Mouse (Mus musculus): ENCODE data around the gene Srp68. TPM values are rescaled to one million over a fixed set of nuclear protein-coding genes. Genes with fewer than 3 reads are reported as not detected.

Gene Srp68
- polyA plus RNA-seq, 1 experiment: 49.3 TPM

DNA sequence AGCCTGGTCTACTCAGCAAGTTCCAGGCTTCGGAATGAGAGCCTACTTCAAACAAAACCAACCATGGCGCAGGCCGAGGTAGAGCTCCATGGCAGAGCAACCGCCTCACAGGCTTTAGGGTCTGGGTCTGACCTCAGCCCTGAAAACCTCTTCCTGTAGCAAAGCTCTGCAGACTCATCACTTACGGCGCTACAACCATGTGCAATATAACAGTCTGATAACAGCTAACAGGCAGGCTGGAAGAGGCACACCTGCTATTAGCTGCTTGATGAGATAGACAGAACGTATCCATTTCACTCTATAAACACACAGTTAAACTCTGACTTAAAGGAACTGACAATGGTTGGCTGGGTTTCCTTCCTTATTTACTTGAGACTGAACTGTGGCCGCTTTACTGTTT is 14.6 kb downstream of the Srp68 start:
- no peak overlapping the region for H3K27ac ChIP-seq (ENCODE audit: control insufficient read depth, insufficient read depth, low read depth, low read length)
- H3K4me3 ChIP-seq (ENCODE audit: control insufficient read depth, low read depth, low read length): no peak overlapping the region
- H3K27me3 ChIP-seq (ENCODE audit: control insufficient read depth, insufficient read depth, low read length): no peaks in the 10 kb centered on the region
- no peaks in the 10 kb centered on the region for H3K4me1 ChIP-seq (ENCODE audit: control insufficient read depth, insufficient read depth, low read length)
- no peak for TF ChIP-seq CTCF (IDR thresholded peaks at IDR 0.05; ENCODE audit: control insufficient read depth, insufficient read depth, insufficient replicate concordance, low read depth, low read length)
- TF ChIP-seq POLR2A (IDR thresholded peaks at IDR 0.05; ENCODE audit: control insufficient read depth, low read depth, low read length): no peak
- peaks cover 4% of the 10 kb centered on the region for H3K36me3 ChIP-seq (ENCODE audit: control insufficient read depth, insufficient read depth, low read length)

DNA sequence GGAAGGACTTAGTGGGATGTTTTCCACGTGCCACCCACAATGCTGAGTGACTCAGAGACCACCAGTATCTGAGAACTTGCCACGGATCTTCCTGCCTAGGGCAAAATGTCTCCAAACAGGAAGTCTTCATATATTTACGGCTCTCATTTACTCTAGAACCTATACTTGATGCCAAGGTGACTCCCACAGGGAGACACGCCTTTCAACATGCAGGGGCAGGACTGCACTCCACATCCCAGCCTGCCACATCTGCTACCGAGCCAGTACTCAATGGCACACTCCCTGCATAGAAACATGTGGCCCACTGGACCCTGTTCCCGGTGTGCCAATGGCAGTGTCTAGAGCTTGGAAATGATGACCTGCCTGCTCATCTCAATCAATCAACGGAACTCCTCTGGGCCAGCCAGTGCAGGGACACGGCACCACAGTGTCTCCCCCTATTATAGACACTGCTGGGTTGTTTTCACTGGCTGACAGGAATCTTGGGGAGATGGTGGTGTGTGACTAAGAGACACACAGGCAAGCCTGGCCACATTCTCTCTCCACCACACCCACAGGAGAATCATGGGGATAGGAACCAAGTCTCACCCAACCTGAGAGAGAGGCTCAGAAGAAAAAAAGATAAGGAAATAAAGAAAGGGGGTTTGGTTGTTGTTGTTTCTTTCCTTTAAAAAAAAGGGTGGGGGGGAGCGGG is 17.9 kb downstream of the Srp68 start:
- H3K36me3 ChIP-seq (ENCODE audit: control insufficient read depth, insufficient read depth, low read length): peaks cover 4% of the 10 kb centered on the region
- H3K27me3 ChIP-seq (ENCODE audit: control insufficient read depth, insufficient read depth, low read length): no peaks in the 10 kb centered on the region
- no peak overlapping the region for H3K27ac ChIP-seq (ENCODE audit: control insufficient read depth, insufficient read depth, low read depth, low read length)
- no peak overlapping the region for H3K4me3 ChIP-seq (ENCODE audit: control insufficient read depth, low read depth, low read length)
- no peaks in the 10 kb centered on the region for H3K4me1 ChIP-seq (ENCODE audit: control insufficient read depth, insufficient read depth, low read length)
- TF ChIP-seq CTCF (IDR thresholded peaks at IDR 0.05; ENCODE audit: control insufficient read depth, insufficient read depth, insufficient replicate concordance, low read depth, low read length): no peak

DNA sequence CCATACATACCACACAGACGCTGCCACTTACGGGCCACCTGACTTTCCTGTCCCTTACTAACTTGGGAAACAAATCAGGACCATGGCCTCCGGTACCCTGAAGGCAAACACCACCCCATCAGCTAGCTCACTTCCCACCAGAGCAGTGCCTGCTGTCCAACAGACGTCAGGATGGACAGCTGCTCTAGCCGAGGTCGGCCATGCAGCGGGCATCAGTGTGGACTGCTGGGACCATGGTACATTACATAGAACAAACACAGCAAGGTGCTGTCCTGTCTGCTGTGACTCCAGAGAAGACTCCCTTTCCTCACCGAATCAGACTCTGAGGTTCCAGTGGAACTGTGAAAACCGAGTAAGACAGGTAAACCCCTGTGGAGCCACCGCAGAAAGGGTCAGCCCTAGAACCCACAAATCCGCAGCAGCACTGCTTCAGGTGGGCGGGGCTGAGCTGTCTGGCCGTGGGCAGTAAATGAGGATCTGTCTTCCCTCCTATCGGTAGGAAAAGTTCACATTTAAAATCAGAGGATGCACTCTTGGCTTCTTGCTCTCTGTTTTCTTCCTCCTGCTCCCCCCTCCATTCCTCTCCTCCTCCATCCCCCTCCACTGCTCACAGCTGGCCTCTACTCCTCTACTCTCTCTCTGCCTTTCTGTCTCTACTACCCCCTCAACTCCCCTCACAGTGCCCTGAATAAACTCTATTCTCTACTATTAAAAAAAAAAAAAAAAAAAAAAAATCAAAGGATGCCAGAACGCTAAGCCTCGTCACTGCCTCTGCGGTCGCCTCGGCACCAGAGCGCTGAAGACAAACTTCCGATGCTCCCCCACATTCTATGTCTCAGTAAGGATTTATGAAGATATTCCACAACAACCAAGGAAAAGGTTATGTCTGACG is 18.7 kb downstream of the Srp68 start:
- Histone ChIP-seq H3K4me1 (ENCODE audit: control insufficient read depth, insufficient read depth, low read length) (no peaks in the 10 kb centered on the region), H3K27ac (ENCODE audit: control insufficient read depth, insufficient read depth, low read depth, low read length) (no peak overlapping the region), H3K4me3 (ENCODE audit: control insufficient read depth, low read depth, low read length) (no peak overlapping the region), H3K36me3 (ENCODE audit: control insufficient read depth, insufficient read depth, low read length) (peaks cover 5% of the 10 kb centered on the region), H3K27me3 (ENCODE audit: control insufficient read depth, insufficient read depth, low read length) (no peaks in the 10 kb centered on the region)
- no peak for TF ChIP-seq POLR2A (IDR thresholded peaks at IDR 0.05; ENCODE audit: control insufficient read depth, low read depth, low read length)
- no peak for TF ChIP-seq CTCF (IDR thresholded peaks at IDR 0.05; ENCODE audit: control insufficient read depth, insufficient read depth, insufficient replicate concordance, low read depth, low read length)

DNA sequence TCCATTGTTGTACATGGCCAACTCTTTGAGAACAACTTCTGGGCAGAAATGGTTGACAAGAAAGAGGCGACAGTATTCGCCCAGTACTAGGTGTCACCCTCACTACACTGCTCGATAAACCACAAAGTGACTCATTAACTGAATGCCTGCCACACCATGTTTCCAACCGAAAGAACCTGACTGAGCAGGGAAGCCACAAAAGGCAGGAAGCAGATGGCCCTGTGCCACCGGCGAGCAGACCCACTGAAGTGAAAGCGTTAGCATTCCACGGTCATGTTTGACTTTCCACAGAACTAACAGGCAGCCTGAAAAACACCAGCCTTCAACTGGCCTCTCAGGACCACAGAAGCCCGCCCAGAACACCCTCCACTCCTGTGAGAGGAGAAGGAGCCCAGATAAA is 19.4 kb downstream of the Srp68 start:
- no peaks in the 10 kb centered on the region for H3K27me3 ChIP-seq (ENCODE audit: control insufficient read depth, insufficient read depth, low read length)
- peaks cover 5% of the 10 kb centered on the region for H3K36me3 ChIP-seq (ENCODE audit: control insufficient read depth, insufficient read depth, low read length)
- no peaks in the 10 kb centered on the region for H3K4me1 ChIP-seq (ENCODE audit: control insufficient read depth, insufficient read depth, low read length)
- TF ChIP-seq CTCF (IDR thresholded peaks at IDR 0.05; ENCODE audit: control insufficient read depth, insufficient read depth, insufficient replicate concordance, low read depth, low read length): no peak
- no peak for TF ChIP-seq POLR2A (IDR thresholded peaks at IDR 0.05; ENCODE audit: control insufficient read depth, low read depth, low read length)
- no peak overlapping the region for H3K4me3 ChIP-seq (ENCODE audit: control insufficient read depth, low read depth, low read length)
- H3K27ac ChIP-seq (ENCODE audit: control insufficient read depth, insufficient read depth, low read depth, low read length): no peak overlapping the region

DNA sequence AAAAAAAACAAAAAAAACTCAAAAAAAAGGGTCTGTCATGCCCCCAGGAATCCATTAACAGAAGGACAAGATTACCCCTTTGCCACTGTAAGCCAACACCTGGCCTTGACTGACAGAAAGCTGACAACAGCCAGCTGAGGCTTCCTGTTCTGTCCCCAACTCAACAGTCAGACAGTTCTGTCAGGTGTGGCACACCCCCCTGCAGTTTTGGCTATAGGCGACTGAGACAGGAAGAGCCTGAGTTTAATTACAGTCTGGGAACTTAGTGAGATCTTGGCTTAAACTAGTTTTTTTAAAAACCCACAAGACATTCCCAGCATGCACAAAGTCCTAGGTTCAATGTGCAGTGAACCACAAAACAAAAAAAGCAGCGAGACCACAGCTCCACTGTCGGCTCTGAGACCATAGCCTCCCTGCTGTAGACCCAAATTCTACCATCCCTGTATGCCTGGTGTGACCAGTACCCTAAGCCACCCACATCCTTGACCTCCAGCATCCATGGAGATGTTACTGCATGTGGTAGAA is 20.9 kb downstream of the Srp68 start:
- Histone ChIP-seq H3K4me3 (ENCODE audit: control insufficient read depth, low read depth, low read length) (no peak overlapping the region), H3K27me3 (ENCODE audit: control insufficient read depth, insufficient read depth, low read length) (no peaks in the 10 kb centered on the region), H3K4me1 (ENCODE audit: control insufficient read depth, insufficient read depth, low read length) (no peaks in the 10 kb centered on the region), H3K27ac (ENCODE audit: control insufficient read depth, insufficient read depth, low read depth, low read length) (no peak overlapping the region), H3K36me3 (ENCODE audit: control insufficient read depth, insufficient read depth, low read length) (peaks cover 3% of the 10 kb centered on the region)
- no peak for TF ChIP-seq POLR2A (IDR thresholded peaks at IDR 0.05; ENCODE audit: control insufficient read depth, low read depth, low read length)
- TF ChIP-seq CTCF (IDR thresholded peaks at IDR 0.05; ENCODE audit: control insufficient read depth, insufficient read depth, insufficient replicate concordance, low read depth, low read length): no peak

DNA sequence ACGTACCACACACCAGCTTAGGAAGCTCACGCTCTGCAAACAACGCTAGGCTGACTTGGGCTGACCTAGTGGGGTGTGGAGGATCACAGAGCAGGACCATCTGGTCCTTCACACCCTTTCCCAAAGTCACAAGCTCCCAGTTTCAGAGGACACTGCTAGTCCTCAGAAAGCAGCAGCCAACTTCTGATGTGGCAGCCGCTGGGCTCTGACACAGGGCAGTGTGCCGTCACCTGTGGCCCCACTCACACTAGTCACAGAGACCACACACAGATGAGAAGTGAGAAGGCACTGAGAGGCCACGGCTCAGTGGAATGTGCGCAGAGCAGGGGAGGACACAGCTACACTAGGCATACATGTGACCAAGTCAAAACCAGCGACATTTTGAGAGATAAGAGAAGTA is 23.1 kb downstream of the Srp68 start:
- TF ChIP-seq POLR2A (IDR thresholded peaks at IDR 0.05; ENCODE audit: control insufficient read depth, low read depth, low read length) (no peak), CTCF (IDR thresholded peaks at IDR 0.05; ENCODE audit: control insufficient read depth, insufficient read depth, insufficient replicate concordance, low read depth, low read length) (no peak)
- Histone ChIP-seq H3K27ac (ENCODE audit: control insufficient read depth, insufficient read depth, low read depth, low read length) (no peak overlapping the region), H3K4me1 (ENCODE audit: control insufficient read depth, insufficient read depth, low read length) (no peaks in the 10 kb centered on the region), H3K36me3 (ENCODE audit: control insufficient read depth, insufficient read depth, low read length) (peaks cover 7% of the 10 kb centered on the region), H3K27me3 (ENCODE audit: control insufficient read depth, insufficient read depth, low read length) (no peaks in the 10 kb centered on the region), H3K4me3 (ENCODE audit: control insufficient read depth, low read depth, low read length) (no peak overlapping the region)

DNA sequence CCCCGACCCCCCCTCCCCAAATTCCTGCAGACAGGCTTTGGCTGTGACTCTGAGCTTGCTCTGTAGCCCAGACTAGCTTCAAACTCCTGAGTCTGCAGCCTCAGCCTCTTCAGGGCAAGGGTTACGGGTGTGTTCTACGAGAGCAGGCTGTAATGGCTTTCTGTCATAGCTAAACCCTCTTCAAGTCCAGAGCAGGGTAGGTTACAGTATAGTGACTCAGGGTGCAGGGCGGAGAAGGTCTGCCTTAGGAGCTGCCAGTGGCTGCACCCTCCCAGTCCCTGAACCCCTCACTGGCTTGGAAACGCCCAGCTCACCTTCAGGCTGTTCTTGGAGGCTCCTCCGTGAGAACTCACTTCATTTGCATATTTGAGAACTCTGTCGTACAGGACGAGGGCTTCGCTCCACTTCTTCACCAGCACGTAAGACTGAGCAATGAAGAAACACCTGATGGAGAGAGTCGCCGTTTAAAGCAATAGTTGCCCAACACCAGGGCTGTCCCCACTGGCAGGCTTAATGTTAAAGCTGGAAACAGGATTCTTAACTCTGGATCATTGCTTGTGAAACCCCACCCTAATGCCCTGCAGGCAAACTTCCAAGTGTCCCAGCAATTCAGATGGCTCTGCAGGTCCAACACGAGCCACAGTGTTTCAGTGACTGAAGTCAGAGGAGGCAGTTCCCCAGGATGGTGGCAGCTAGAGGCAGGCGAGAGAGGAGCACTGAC is 26.4 kb downstream of the Srp68 start:
- Histone ChIP-seq H3K4me3 (ENCODE audit: control insufficient read depth, low read depth, low read length) (no peak overlapping the region), H3K36me3 (ENCODE audit: control insufficient read depth, insufficient read depth, low read length) (peaks cover 7% of the 10 kb centered on the region), H3K27ac (ENCODE audit: control insufficient read depth, insufficient read depth, low read depth, low read length) (no peak overlapping the region), H3K27me3 (ENCODE audit: control insufficient read depth, insufficient read depth, low read length) (no peaks in the 10 kb centered on the region), H3K4me1 (ENCODE audit: control insufficient read depth, insufficient read depth, low read length) (no peaks in the 10 kb centered on the region)
- TF ChIP-seq POLR2A (IDR thresholded peaks at IDR 0.05; ENCODE audit: control insufficient read depth, low read depth, low read length) (no peak), CTCF (IDR thresholded peaks at IDR 0.05; ENCODE audit: control insufficient read depth, insufficient read depth, insufficient replicate concordance, low read depth, low read length) (no peak)

Data from testis, adult 2 months (tissue).